In genomic region chr6:86547880-86548367, GRCm38 (mm10) we compare ENCODE assay signal across 8 mouse cellular contexts. TPM values are rescaled to one million over a fixed set of nuclear protein-coding genes. Genes with fewer than 3 reads are reported as not detected.
DNase-seq lines count a peak whose midpoint lies in the region; ATAC-seq and TF ChIP-seq lines count a peak whose summit lies in the region.

No protein-coding gene starts in this region.

- TF ChIP-seq CTCF in spleen, adult 2 months (IDR thresholded peaks at IDR 0.05; ENCODE audit: extremely low read depth, insufficient read depth, insufficient read length, insufficient replicate concordance) = no peak

- no peak overlapping the region for H3K9ac ChIP-seq in intestine, embryonic 15.5 days
- no peak overlapping the region for H3K9ac ChIP-seq in stomach, embryonic 16.5 days (ENCODE audit: low read length)

- no peaks in the 10 kb centered on the region for H3K27me3 ChIP-seq in spleen, adult 2 months (ENCODE audit: control insufficient read depth, insufficient read depth, low read length)
- H3K27me3 ChIP-seq in intestine, embryonic 15.5 days (replicated peaks) = no peaks in the 10 kb centered on the region
- no peaks in the 10 kb centered on the region for H3K27me3 ChIP-seq in stomach, embryonic 16.5 days (ENCODE audit: control insufficient read depth, insufficient read depth, low read length)

- TF ChIP-seq POLR2A in spleen, adult 2 months (IDR thresholded peaks at IDR 0.05; ENCODE audit: low read depth, low read length) = no peak

- no peak for DNase-seq in spleen, adult 2 months (ENCODE audit: low read depth in 1 of 2, low spot score in 2 of 2)
- no peak for DNase-seq in spleen, postnatal 14 days (ENCODE audit: low spot score in 2 of 2)
- peak; percentile 69 to 83 for DNase-seq in lung, adult 18-20 months
- no peak for DNase-seq in embryo, embryonic 10.5 days (ENCODE audit: low spot score)
- DNase-seq in Muller cell, postnatal 12 days (ENCODE audit: inconsistent ontology term) = no peak
- no peak for DNase-seq in testis, postnatal 10 days (ENCODE audit: low spot score)

- ATAC-seq in intestine, embryonic 15.5 days = peak; percentile 87
- peak; percentile 76 for ATAC-seq in stomach, embryonic 16.5 days (ENCODE audit: insufficient read depth, low FRiP score)

- H3K27ac ChIP-seq in spleen, adult 2 months (ENCODE audit: insufficient read depth, low read length) = peak overlapping the region; percentile 15; the same call in 1 of the 2 replicates
- peak overlapping the region; percentile 7; the same call in 1 of the 2 replicates for H3K27ac ChIP-seq in intestine, embryonic 15.5 days
- H3K27ac ChIP-seq in stomach, embryonic 16.5 days (ENCODE audit: low read length) = peak overlapping the region; percentile 62

- H3K36me3 ChIP-seq in spleen, adult 2 months (ENCODE audit: control insufficient read depth, insufficient read depth, low read length) = peaks cover 8% of the 10 kb centered on the region; the same call in 1 of the 2 replicates
- H3K36me3 ChIP-seq in intestine, embryonic 15.5 days = peaks cover 11% of the 10 kb centered on the region
- H3K36me3 ChIP-seq in stomach, embryonic 16.5 days (ENCODE audit: control insufficient read depth, insufficient read depth, low read length) = no peaks in the 10 kb centered on the region

- H3K4me1 ChIP-seq in spleen, adult 2 months (ENCODE audit: control insufficient read depth, insufficient read depth, insufficient read length) = no peaks in the 10 kb centered on the region
- H3K4me1 ChIP-seq in intestine, embryonic 15.5 days (replicated peaks) = peaks cover 6% of the 10 kb centered on the region; the same call in 1 of the 2 replicates
- no peaks in the 10 kb centered on the region; the same call in 1 of the 2 replicates for H3K4me1 ChIP-seq in stomach, embryonic 16.5 days (ENCODE audit: control insufficient read depth, insufficient read depth, low read length)

- no peaks in the 10 kb centered on the region for H3K9me3 ChIP-seq in intestine, embryonic 15.5 days
- no peaks in the 10 kb centered on the region for H3K9me3 ChIP-seq in stomach, embryonic 16.5 days (replicated peaks; ENCODE audit: control insufficient read depth, low read length)

- peak overlapping the region; percentile 22; the same call in 1 of the 2 replicates for H3K4me2 ChIP-seq in intestine, embryonic 15.5 days (replicated peaks)
- peak overlapping the region; percentile 1; the same call in 1 of the 2 replicates for H3K4me2 ChIP-seq in stomach, embryonic 16.5 days (ENCODE audit: low read depth, low read length)

- no peak overlapping the region for H3K4me3 ChIP-seq in spleen, adult 2 months (ENCODE audit: extremely low read depth, insufficient read depth, insufficient read length)
- H3K4me3 ChIP-seq in intestine, embryonic 15.5 days (replicated peaks) = no peak overlapping the region
- no peak overlapping the region for H3K4me3 ChIP-seq in stomach, embryonic 16.5 days (replicated peaks; ENCODE audit: low read length)

- WGBS in spleen, adult 2 months = 41% methylated on average over 8 of the region's 8 CpGs
- WGBS in intestine, embryonic 15.5 days = 29% methylated on average over 8 of the region's 8 CpGs
- 38% methylated on average over 8 of the region's 8 CpGs for WGBS in stomach, embryonic 16.5 days

RNA-seq across cellular contexts. Expression of gene Pcbp1, which starts 21.8 kb away (rescaled TPM):
- polyA plus RNA-seq in spleen, adult 2 months (2012; rRNA removed) = 166 and 200 TPM in 2 replicates
- 508 and 561 TPM in 2 replicates for polyA plus RNA-seq in intestine, embryonic 15.5 days (2015; fragmentation: Nextera tagmentation; extraction: Ambion mirVana)
- polyA plus RNA-seq in stomach, embryonic 16.5 days (2015; fragmentation: Nextera tagmentation; extraction: Ambion mirVana) = 177 and 197 TPM in 2 replicates

Comparison
In these comparisons a context has a peak if more than half of its experiments do, and no peak if none do; other contexts are left out.
1. DNase-seq: peak in lung, adult 18-20 months (2 of 2); none in spleen, adult 2 months (0 of 2), spleen, postnatal 14 days (0 of 2), embryo, embryonic 10.5 days (single experiment), Muller cell, postnatal 12 days (single experiment) and testis, postnatal 10 days (single experiment).
2. H3K27ac ChIP-seq: peak in every context shown above with its lines; median percentile 62 in stomach, embryonic 16.5 days; 15 in spleen, adult 2 months; 7 in intestine, embryonic 15.5 days.